Mouse (Mus musculus) olfactory bulb, adult 2 months (tissue): ENCODE measurements around the gene Eftud2.

Experiments used
- CTCF ChIP-seq: fragments of 200-500 bp; IDR thresholded peaks from 2 replicates; pipeline ENCODE4 v1.5.1; 2012; ENCODE audit warnings: low read depth, mild to moderate bottlenecking, low read length, moderate library complexity; ENCODE audit not compliant: insufficient read depth
- POLR2A ChIP-seq: fragments of 200-500 bp; IDR thresholded peaks from 2 replicates; pipeline ENCODE4 v1.6.1; 2012; ENCODE audit warnings: mild to moderate bottlenecking, low read depth, low read length, moderate library complexity; ENCODE audit not compliant: insufficient read depth

- TF ChIP-seq CTCF (no peak), POLR2A (no peak)
Observed at GRCm38 (mm10) chr11:102832700-102833297, 48.0 kb downstream of the Eftud2 start.
